Mouse (Mus musculus) lung, embryonic 14.5 days (tissue): Measurements from ENCODE around the gene Usp40. TPM values are rescaled to one million over a fixed set of nuclear protein-coding genes. Genes with fewer than 3 reads are reported as not detected.

Experiments
- ATAC-seq: fragments of 200-750 bp; cut with Nextera tagmentation; 2 replicates; pipeline ENCODE4 v1.8.0; 2017; ENCODE audit warnings: mild to moderate bottlenecking, moderate TSS enrichment, moderate library complexity; ENCODE audit not compliant: insufficient read depth
- DNase-seq: peaks from one replicate; pipeline ENCODE4 v3.0.0-alpha.2; 2015
- H3K27ac ChIP-seq: fragments of 300-500 bp; sonication (generic); 2 replicates; pipeline ENCODE4 v1.5.1; 2014; ENCODE audit warnings: low read depth, mild to moderate bottlenecking, moderate library complexity
- H3K27me3 ChIP-seq: fragments of 300-500 bp; sonication (generic); 2 replicates; pipeline ENCODE4 v1.6.1; 2014; ENCODE audit warnings: low read length, control low read depth; ENCODE audit not compliant: insufficient read depth
- H3K36me3 ChIP-seq: fragments of 300-500 bp; sonication (generic); 2 replicates; pipeline ENCODE4 v1.6.1; 2014; ENCODE audit warnings: control low read depth; ENCODE audit not compliant: insufficient read depth
- H3K4me1 ChIP-seq: fragments of 300-500 bp; sonication (generic); 2 replicates; pipeline ENCODE4 v1.6.1; 2014; ENCODE audit warnings: antibody characterized with exemption, control low read depth; ENCODE audit not compliant: insufficient read depth
- H3K4me2 ChIP-seq: fragments of 300-500 bp; sonication (generic); 2 replicates; pipeline ENCODE4 v1.6.1; 2014; ENCODE audit warnings: mild to moderate bottlenecking
- H3K4me3 ChIP-seq: fragments of 300-500 bp; sonication (generic); 2 replicates; pipeline ENCODE4 v1.5.1; 2014; ENCODE audit warnings: low read depth, low read length
- H3K9ac ChIP-seq: fragments of 300-500 bp; sonication (generic); 2 replicates; pipeline ENCODE4 v1.6.1; 2014
- H3K9me3 ChIP-seq: fragments of 300-500 bp; sonication (generic); 2 replicates; pipeline ENCODE4 v1.6.1; 2016; ENCODE audit warnings: low read depth, low read length, control low read depth
- CTCF ChIP-seq: IDR thresholded peaks from 2 replicates; pipeline ENCODE4 v1.5.1; 2016; ENCODE audit warnings: antibody characterized with exemption, low read depth
- WGBS: fragments of 180-500 bp; shearing (Covaris S2); extraction: QIAGEN DNeasy Blood & Tissue Kit; methylation state at CpG from one replicate; pipeline ENCODE4 v1.1.7; 2014; 5-methylcytosine and 5-hydroxymethylcytosine counted together
- polyA plus RNA-seq: library from polyadenylated mRNA; unstranded; fragments of >200 nt; fragmentation: Nextera tagmentation; extraction: Ambion mirVana; gene quantifications from 2 replicates; pipeline ENCODE4 v1.2.1, GENCODE M21; 2014

The Usp40 gene
- polyA plus RNA-seq, 1 experiment from 2014 or later, result 36.7 TPM

- WGBS, result 86% methylated on average over 1 of the region's 1 CpGs
- Histone ChIP-seq H3K27me3 (no peaks in the 10 kb centered on the region), H3K9me3 (no peaks in the 10 kb centered on the region), H3K27ac (no peak overlapping the region), H3K9ac (no peak overlapping the region), H3K4me3 (no peak overlapping the region), H3K4me1 (no peaks in the 10 kb centered on the region), H3K4me2 (no peak overlapping the region), H3K36me3 (peaks cover 19% of the 10 kb centered on the region)
- no peak for DNase-seq
- ATAC-seq, result no peak
- no peak for TF ChIP-seq CTCF
Measured at GRCm38 (mm10) chr1:87910428-87910827, 97.9 kb downstream of the Usp40 start.

GRCm38 (mm10) chr1:87909565-87909964 lies 98.8 kb downstream of the Usp40 start:
- TF ChIP-seq CTCF, result no peak
- H3K27me3 ChIP-seq, result no peaks in the 10 kb centered on the region
- ATAC-seq (no peak), DNase-seq (no peak)
- H3K27ac ChIP-seq, result no peak overlapping the region
- no peak overlapping the region for H3K9ac ChIP-seq
- H3K4me3 ChIP-seq, result no peak overlapping the region
- no peak overlapping the region for H3K4me2 ChIP-seq
- H3K36me3 ChIP-seq, result peaks cover 11% of the 10 kb centered on the region
- H3K4me1 ChIP-seq, result no peaks in the 10 kb centered on the region
- no peaks in the 10 kb centered on the region for H3K9me3 ChIP-seq

GRCm38 (mm10) chr1:87908736-87909135 lies 99.6 kb downstream of the Usp40 start:
- H3K4me1 ChIP-seq, result no peaks in the 10 kb centered on the region
- WGBS, result 70% methylated on average over 3 of the region's 3 CpGs
- TF ChIP-seq CTCF, result no peak
- DNase-seq (no peak), ATAC-seq (no peak)
- H3K9me3 ChIP-seq, result no peaks in the 10 kb centered on the region
- no peaks in the 10 kb centered on the region for H3K27me3 ChIP-seq
- peaks cover 11% of the 10 kb centered on the region; the same call in 1 of the 2 replicates for H3K36me3 ChIP-seq
- no peak overlapping the region for H3K4me2 ChIP-seq
- H3K27ac ChIP-seq, result no peak overlapping the region
- H3K9ac ChIP-seq, result no peak overlapping the region
- no peak overlapping the region for H3K4me3 ChIP-seq

- no peaks in the 10 kb centered on the region for H3K27me3 ChIP-seq
- H3K27ac ChIP-seq, result no peak overlapping the region
- no peak for DNase-seq
- H3K9ac ChIP-seq, result no peak overlapping the region
- H3K4me2 ChIP-seq, result no peak overlapping the region
- TF ChIP-seq CTCF, result no peak
- H3K4me3 ChIP-seq, result no peak overlapping the region
- no peaks in the 10 kb centered on the region for H3K4me1 ChIP-seq
- ATAC-seq, result no peak
- WGBS, result 83% methylated on average over 2 of the region's 2 CpGs
- no peaks in the 10 kb centered on the region for H3K9me3 ChIP-seq
- peaks cover 11% of the 10 kb centered on the region; the same call in 1 of the 2 replicates for H3K36me3 ChIP-seq
Measured at GRCm38 (mm10) chr1:87908006-87908405, 100.3 kb downstream of the Usp40 start.

GRCm38 (mm10) chr1:87906361-87906956 lies 101.9 kb downstream of the Usp40 start:
- DNase-seq, result no peak

GRCm38 (mm10) chr1:87902186-87902585 lies 106.2 kb downstream of the Usp40 start:
- no peak for ATAC-seq
- no peaks in the 10 kb centered on the region for H3K27me3 ChIP-seq

More at GRCm38 (mm10) chr1:87906361-87906956, 101.9 kb downstream of the Usp40 start:
- no peaks in the 10 kb centered on the region for H3K27me3 ChIP-seq
- TF ChIP-seq CTCF, result no peak
- 78% methylated on average over 5 of the region's 5 CpGs for WGBS
- H3K4me3 ChIP-seq, result no peak overlapping the region
- no peaks in the 10 kb centered on the region for H3K9me3 ChIP-seq
- peaks cover 11% of the 10 kb centered on the region; the same call in 1 of the 2 replicates for H3K36me3 ChIP-seq
- no peak overlapping the region for H3K4me2 ChIP-seq
- H3K4me1 ChIP-seq, result no peaks in the 10 kb centered on the region
- no peak overlapping the region for H3K27ac ChIP-seq
- no peak for ATAC-seq
- no peak overlapping the region for H3K9ac ChIP-seq

GRCm38 (mm10) chr1:87900979-87901378 lies 107.4 kb downstream of the Usp40 start:
- no peaks in the 10 kb centered on the region for H3K4me1 ChIP-seq
- H3K4me2 ChIP-seq, result no peak overlapping the region
- no peaks in the 10 kb centered on the region for H3K27me3 ChIP-seq
- H3K4me3 ChIP-seq, result no peak overlapping the region
- ATAC-seq (peak; percentile 44; the same call in 1 of the 2 replicates), DNase-seq (peak; percentile 23)
- WGBS, result 78% methylated on average over 6 of the region's 6 CpGs
- H3K36me3 ChIP-seq, result no peaks in the 10 kb centered on the region
- no peaks in the 10 kb centered on the region for H3K9me3 ChIP-seq
- no peak overlapping the region for H3K27ac ChIP-seq
- TF ChIP-seq CTCF, result no peak
- H3K9ac ChIP-seq, result no peak overlapping the region

More at GRCm38 (mm10) chr1:87902186-87902585, 106.2 kb downstream of the Usp40 start:
- Histone ChIP-seq H3K4me3 (no peak overlapping the region), H3K36me3 (no peaks in the 10 kb centered on the region), H3K9me3 (no peaks in the 10 kb centered on the region), H3K27ac (no peak overlapping the region), H3K4me2 (no peak overlapping the region), H3K4me1 (no peaks in the 10 kb centered on the region), H3K9ac (no peak overlapping the region)
- no peak for DNase-seq
- no peak for TF ChIP-seq CTCF
